Mouse (Mus musculus) heart, adult 8-10 months (tissue): ENCODE measurements around the gene Rbpjl. TPM values are rescaled to one million over a fixed set of nuclear protein-coding genes. Genes with fewer than 3 reads are reported as not detected.
A peak's percentile ranks its signal among the peaks of the same experiment; 100 is the strongest.

ENCODE experiments used
- DNase-seq: peaks from one replicate; pipeline ENCODE4 v3.0.0; 2022; ENCODE audit warnings: low spot score
- microRNA-seq: library from miRNA; unstranded; fragments of <30 nt; microRNA quantifications from one replicate; pipeline ENCODE4 v1.2.0, GENCODE M21; 2022
- total RNA-seq, 4 experiments: library from RNA; stranded (reverse); gene quantifications; 2 replicates each; pipeline ENCODE4 v1.2.4; 2022

Gene Rbpjl
- total RNA-seq, 4 experiments from 2014 or later, result not detected

DNA sequence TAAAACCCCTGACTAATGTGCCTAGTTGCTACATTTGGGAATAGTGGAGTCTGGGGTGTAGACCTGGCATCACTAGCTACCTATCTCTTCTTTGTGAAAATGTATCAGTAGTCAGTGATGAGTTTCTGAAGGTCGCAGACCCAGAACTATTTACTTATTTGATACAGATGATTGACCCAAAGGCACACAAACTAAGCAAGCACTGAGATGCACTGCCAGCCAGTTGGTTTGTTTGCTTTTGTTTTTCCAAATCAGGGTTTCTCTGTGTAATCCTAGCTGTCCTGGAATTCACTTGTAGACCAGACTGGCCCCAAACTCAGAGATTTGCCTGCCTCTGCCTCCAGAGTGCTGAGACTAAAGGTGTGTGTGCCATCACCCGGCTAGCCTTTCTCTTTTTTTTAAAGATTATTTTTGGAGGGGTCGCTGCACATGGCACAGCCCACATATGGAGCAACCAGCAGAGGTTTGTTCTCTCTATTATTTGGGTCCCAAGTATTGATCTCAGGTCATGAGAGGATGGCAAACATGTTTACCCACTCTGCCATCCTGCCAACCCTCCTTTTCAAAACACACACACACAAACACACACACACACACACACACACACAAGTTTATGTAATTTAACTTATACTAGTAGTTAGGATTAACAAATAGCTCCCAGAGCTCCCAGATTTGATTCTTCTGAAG is 42.6 kb downstream of the Rbpjl start:
- DNase-seq, result no peak

DNA sequence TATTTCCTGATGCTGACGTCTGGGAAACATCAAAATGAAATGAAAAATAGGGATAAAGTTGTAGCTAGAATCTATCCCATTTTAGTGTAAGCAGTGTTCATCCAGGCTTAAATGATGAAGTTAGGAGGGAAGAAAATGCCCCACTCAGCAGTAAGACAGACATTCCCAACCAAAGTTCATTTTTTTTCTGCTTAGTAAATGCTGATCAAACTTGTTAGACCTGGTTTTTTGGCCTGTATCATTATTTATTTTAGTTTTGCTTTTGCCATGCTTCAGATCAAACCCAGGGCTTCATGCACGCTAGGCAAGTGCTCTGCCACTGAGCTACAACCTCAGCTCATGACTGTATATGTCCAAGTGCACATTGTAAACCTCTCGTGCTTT is 43.1 kb downstream of the Rbpjl start:
- DNase-seq, result no peak

DNA sequence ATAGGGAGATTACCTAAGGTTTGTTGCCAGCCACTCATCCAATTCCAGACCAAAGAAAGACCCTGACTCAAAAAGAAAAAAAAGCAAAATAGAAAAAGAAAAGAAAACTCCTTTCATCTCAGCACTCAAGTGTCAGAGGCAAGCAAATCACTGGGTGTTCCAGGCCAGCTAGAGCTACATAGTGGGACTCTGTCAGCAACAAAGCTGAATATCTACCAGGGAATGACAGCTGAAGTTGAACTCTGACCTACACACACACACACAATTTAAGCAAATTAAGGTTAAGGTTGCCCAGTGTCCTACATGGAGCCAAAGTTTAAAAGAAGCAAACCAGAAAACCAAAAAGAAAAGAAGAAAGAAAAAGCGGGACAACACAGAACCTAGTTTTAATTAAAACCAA is 45.2 kb downstream of the Rbpjl start:
- no peak for DNase-seq

DNA sequence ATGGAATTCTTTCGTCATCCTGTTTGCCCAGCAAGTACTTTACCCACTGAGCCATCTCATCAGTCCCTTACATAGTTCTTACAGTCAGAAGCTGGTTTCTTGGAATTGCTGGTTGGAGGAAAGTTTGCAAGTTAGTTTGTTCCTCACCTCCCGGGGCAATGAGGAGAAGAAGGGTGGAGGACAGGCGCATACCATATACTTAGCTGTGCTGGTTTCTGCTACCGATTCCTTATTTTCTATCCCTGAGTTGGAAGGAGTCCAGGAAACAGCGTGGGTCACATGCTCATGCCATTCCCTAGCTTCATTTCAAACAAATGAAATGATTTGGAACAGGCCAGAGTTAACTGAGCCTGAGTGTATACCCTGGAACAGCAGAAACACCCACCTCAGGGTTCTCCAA is 46.0 kb downstream of the Rbpjl start:
- DNase-seq, result no peak

DNA sequence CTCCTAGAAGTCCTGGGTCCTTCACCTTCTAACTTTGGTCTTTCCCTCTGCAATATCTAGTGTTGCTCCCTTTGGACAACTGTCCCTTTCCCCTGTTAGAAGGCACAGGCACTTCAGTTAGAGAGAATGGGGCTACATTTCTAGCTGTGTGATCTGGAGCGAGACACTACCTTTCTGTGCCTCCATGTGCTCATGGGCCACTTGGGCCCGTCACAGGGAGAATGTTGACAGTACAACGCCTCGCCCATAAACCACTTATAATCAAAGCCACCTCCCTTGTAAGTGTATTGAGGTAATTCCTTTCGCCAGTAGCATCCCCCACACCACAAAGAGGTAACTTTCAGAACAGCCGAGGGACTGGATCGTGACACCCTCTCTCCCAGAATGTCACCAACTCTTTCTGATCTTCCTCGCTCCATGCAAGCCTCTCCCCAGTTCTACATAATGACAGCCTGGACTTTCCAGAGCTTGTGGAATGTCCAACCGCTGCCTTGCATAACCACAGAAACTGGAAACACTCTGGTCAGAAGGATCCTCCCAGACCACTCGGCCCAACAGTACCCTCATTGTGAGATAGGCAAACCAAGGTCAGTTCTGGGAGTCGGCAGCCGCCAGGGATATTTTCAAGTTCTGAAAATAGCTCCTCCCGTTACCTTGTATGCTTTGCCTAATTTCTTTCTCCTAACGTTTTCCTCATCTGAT is 46.6 kb downstream of the Rbpjl start:
- no peak for DNase-seq

DNA sequence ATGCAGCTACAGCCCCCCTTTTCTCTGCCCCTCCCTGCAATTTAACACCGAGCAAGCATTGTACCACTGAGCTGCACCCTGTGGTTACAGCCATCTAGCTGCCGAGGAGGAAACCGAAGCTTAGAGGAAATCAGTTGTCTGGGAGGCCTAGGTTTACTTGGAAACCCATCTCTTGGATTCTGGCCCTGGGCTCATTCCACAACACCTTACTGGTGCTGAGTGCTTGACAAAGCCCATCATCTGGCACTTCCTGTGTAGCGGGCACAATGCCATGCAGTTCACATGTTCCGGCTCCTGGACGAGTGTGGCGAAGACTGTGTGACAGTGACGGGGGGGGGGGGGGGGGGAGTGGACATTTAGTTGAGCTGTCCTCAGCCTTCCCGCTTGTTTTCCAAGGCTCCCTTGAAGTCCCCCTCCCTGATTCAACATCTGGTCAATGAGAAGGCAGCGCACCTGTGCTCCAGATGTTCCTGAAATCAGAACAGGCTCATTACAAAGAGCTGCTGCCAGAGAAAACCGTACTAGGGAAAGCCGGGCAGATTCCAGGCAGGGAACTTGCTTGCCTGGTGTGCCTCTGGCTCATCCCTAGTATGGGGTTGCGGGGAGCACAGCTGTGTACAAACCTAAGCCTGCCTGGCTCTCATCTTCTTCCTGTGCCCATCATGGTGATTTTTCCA is 49.2 kb downstream of the Rbpjl start:
- DNase-seq, result peak; percentile 55

DNA sequence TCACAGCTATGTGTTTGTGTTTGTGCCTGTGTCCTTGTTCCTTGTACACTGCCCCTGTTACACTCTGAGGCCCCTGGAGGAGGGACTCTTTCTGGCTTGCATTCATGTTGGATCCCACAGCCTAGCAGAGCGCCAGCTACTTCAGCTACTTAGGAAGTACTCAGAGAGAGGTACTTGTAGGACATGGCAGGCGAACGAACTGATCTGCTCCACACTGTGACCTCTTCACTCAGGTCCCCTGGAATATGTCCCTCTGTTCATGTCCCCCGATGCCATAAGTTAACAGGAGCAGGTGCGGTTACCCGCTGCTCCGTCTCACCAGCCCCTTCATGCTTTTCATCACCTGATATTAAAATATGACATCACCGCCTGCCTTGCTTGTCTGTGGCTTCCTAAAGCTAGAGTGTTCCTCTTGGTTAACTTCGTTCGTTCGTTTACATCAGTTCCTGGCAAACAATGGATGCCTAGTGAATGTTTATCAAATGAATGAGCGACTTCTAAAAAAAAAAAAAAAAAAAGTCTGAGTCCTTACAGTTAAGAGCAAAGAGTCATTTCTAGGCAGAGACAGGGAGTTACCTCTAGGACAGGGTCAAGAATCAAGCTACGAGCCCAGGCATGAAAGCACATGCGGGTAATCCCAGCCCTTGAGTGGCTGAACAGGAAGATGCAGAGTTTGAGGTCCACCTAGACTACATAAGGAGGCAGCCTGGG is 50.3 kb downstream of the Rbpjl start:
- DNase-seq, result peak; percentile 52

DNA sequence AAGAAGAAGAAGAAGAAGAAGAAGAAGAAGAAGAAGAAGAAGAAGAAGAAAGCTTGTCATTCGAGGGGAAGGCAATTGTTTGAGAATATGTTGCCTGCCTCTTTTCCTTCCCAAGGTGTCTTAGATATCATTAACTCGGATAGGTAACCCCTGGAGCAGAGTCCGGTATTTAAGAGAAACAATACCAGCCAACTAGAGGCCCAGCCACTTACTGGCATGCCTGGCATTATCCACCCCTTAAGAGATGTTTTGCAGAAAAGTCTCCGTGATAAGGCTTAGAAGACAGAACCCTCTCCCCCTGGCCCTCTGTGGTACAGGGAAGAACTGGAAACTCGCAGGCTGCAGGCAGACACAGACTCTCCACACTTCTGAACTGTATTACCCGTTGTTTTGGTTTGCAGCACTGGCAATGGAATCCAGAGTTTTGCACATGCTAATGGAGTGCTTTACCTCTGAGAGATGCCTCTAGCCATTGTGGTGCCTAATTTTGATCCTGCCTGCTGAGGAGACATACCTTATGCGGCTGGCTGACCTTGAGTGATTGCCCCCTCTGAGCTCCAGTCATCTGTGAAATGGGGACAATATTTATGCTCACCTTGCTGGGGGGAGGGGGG is 51.1 kb downstream of the Rbpjl start:
- DNase-seq, result no peak

DNA sequence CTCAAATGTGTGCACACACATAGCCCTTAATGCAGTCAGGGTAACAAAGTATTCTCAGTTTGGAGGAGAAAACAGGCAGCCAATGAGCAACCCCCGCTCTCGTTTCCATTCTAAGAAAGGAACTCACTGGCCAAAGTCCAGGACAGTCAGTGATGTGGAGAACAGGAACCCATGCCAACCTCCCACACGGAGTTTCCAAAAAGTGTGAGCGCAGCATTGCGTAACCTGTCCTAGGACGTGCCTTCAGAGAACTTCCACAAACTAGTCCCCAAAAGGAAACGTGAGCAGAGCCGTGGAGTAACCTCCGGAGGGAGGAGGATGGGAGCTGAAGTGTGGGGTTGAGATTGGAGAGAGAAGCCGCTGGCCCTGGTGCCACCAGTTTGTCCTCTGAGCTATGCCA is 51.9 kb downstream of the Rbpjl start:
- peak; percentile 90 for DNase-seq

DNA sequence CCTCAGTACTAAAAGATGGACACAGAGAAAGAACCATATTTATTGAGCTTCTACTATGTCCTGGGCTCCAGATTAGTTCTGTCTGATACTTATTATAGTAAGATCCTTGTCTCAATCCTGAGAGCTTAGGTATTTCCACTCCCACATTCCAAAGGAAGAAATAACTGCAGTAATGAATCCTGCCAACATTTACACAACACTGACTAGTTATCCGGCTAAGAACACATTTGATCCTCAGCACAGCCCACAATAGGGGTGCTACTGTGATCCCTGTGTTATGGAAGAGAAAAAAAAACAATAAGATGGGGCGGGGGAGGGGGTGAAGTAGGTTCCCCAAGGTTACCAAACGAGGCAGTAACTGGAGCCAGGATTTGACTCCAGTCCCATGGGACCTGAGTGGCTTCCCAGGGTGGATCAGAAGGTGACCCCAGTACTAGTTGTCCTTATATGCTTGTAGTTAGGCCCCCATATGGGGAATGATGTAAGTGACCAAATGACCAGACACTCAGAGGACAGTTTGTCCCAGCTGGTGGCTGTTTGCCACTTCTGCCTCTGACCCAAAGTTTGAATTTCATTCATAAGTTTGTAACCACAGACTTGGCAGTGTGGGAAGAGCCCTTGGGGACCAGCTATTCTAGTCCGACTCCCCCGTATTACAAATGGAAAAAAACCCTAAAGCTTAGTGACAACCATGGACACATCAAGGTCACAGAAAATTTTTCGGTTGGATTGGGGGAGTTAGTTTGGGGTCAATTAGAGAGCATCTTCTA is 52.7 kb downstream of the Rbpjl start:
- peak; percentile 76 for DNase-seq

DNA sequence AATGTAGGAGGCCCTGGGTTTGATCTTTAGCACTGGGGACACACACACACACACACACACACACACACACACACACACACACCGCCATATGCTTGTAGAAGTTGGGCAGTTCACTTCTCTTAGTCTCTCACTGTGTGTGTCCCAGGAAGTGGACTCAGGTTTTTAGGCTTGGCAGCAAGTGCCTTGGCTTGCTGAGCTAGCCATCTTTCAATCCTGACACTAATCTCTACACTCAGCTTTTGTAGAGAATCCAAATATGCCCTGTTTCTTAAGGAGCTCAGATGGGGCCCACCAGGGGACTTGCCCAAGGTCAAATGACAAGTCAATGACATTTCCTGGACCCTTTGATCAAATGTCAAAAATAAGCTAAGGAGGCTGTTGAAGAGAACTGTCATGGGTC is 53.5 kb downstream of the Rbpjl start:
- no peak for DNase-seq

DNA sequence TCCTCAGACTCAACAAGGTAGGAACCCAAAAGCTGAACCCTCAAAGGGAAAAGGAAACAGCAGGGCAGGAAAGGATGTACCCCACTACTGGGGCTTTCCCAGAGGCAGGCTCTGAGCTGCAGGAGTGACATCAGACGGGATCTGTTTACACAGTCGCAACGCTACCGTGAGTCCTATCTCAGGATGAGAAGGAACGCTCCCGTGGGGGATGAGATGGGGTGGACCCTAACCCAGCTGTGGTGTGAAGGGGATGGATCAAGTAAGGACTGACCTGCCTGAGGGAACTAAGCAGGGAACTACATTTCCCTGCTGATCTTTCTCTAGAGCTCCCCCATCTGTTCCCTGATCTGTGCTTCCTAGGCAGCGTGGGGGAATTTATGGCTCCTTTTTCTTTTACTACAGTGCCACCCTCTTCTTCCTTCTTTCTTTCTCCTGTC is 53.9 kb downstream of the Rbpjl start, which contains the start of gene Sys1:
Gene Sys1 (plus strand): TSS at position 101 of the 437 bp plus-strand sequence.
- peak; percentile 36 for DNase-seq

DNA sequence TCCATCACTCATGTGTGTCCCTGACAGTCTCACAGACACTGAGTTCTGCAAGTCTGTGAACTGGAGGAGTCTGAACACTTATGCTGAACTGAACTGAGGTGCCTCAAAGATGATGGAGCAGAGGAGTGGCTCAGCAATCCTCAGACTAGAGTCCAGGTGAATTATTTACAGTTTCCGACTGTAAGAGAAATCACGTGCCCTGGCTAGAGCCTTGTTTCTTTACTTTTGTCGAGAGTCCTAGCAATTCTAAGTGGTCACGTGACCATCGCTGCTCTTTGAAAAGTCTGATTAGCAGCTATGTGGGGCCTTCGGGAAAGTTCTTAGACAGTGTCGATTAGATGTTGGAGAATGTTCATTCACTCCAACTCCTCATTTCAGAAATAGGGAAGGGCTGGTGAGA is 55.0 kb downstream of the Rbpjl start:
- DNase-seq, result no peak

DNA sequence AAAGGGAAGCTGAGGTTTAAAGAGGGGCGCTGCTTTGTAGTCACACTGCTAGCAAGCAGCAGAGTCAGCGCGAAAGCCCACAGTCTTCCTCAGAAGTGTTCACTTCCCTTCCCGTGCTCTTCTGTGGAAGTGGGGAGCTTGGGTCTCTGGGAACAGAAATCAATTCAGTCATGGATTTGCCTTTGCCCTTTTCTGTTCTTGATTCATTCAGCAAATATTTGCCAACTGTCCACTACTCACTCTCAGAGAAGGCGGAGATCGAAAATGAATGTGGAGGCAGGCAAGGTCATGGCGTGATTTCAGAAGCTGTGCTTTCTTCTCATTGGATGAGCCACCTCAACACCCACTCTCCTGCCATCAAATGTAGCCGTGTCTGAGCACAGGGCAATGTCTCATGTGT is 55.6 kb downstream of the Rbpjl start:
- DNase-seq, result no peak

DNA sequence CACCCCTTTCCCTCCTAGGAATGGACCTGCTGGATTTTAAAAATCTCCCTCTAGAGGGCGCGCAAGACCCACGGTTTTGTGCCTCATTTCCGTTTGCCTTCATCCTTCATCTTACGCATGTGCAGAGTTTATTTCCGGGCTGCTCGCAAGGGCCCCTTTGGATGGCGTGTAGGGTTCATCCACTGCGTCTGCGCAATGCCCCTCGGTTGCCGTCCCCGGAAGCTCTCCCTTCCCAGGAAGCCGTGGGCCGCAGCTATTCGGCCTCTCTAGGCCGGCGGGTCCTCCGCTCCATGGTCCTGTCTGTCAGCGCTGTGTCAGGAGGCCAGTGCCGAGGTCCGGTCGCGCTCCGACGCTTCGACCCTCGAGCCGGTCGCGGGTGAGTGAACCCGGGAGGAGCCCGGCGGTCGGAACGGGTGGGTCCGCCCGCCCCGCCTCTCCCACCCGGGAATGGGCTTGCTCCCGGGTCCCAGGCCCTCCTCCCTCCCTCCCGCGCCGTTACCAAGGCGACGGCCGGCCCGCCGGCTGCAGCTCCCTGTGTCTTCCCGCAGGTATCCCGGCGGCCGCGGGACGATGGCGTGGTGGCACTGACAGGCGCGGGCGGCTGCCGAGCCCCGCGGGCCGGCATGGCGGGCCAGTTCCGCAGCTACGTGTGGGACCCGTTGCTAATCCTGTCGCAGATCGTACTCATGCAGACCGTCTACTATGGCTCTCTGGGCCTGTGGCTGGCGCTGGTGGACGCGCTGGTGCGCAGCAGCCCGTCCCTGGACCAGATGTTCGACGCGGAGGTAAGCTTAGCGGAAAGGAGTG is 58.0 kb downstream of the Rbpjl start, which contains the start of gene Gm20458:
Gene Gm20458 (plus strand): TSS at position 223 of the 807 bp plus-strand sequence.
- peak; percentile 98 for DNase-seq

Small RNA genes lying within 50 kb of the gene (microRNA-seq; reads per million reads assigned to microRNA genes)
- gene Mir7678, result not detected

Other genes starting within 250 kb of the Rbpjl start
- under 1 TPM in 2 of 4 experiments, not detected in 2; 0.09 TPM for gene Kcns1, start 232.0 kb upstream of the Rbpjl start, total RNA-seq
- gene Wfdc5, start 220.4 kb upstream of the Rbpjl start, total RNA-seq, result not detected
- not detected for gene Wfdc12, start 212.5 kb upstream of the Rbpjl start, total RNA-seq
- not detected for gene Wfdc15a, start 203.0 kb upstream of the Rbpjl start, total RNA-seq
- not detected for gene Wfdc15b, start 181.5 kb upstream of the Rbpjl start, total RNA-seq
- not detected for gene Svs2, start 164.7 kb upstream of the Rbpjl start, total RNA-seq
- gene Svs3b, start 146.5 kb upstream of the Rbpjl start, total RNA-seq, result not detected
- not detected for gene Svs4, start 124.7 kb upstream of the Rbpjl start, total RNA-seq
- not detected for gene Svs3a, start 113.9 kb upstream of the Rbpjl start, total RNA-seq
- not detected for gene Svs6, start 86.4 kb upstream of the Rbpjl start, total RNA-seq
- not detected for gene Svs5, start 70.4 kb upstream of the Rbpjl start, total RNA-seq
- 100 to 1,000 TPM in 1 of 4 experiments, 1 to 10 TPM in 3; 1.1 to 110 (median 2.3) TPM for gene Slpi, start 14.0 kb upstream of the Rbpjl start, total RNA-seq
- under 1 TPM; 0.25 to 0.50 (median 0.29) TPM for gene Matn4, start 2.0 kb downstream of the Rbpjl start, total RNA-seq
- gene Sdc4, start 40.7 kb downstream of the Rbpjl start, total RNA-seq, result 10 to 100 TPM; 14.9 to 23.0 (median 20.7) TPM
- 10 to 100 TPM; 25.2 to 28.5 (median 25.8) TPM for gene Sys1, start 53.8 kb downstream of the Rbpjl start, total RNA-seq
- gene Gm20458, start 57.8 kb downstream of the Rbpjl start, total RNA-seq, result 1 to 10 TPM; 3.6 to 6.7 (median 5.5) TPM
- gene Trp53tg5, start 70.6 kb downstream of the Rbpjl start, total RNA-seq, result not detected
- gene Dbndd2, start 83.0 kb downstream of the Rbpjl start, total RNA-seq, result 10 to 100 TPM; 11.3 to 15.0 (median 12.6) TPM
- 10 to 100 TPM; 32.0 to 34.8 (median 33.9) TPM for gene Pigt, start 94.4 kb downstream of the Rbpjl start, total RNA-seq
- gene Wfdc2, start 159.3 kb downstream of the Rbpjl start, total RNA-seq, result 1 to 10 TPM in 3 of 4 experiments, under 1 TPM in 1; 0.73 to 3.1 (median 2.1) TPM
- not detected for gene Spint3, start 170.3 kb downstream of the Rbpjl start, total RNA-seq
- under 1 TPM in 1 of 4 experiments, not detected in 3; 0.49 TPM for gene Wfdc6a, start 182.3 kb downstream of the Rbpjl start, total RNA-seq
- gene Eppin, start 190.5 kb downstream of the Rbpjl start, total RNA-seq, result not detected
- not detected for gene Wfdc6b, start 210.4 kb downstream of the Rbpjl start, total RNA-seq
- not detected for gene Wfdc8, start 210.5 kb downstream of the Rbpjl start, total RNA-seq
- gene Wfdc16, start 235.7 kb downstream of the Rbpjl start, total RNA-seq, result not detected